Mouse (Mus musculus) myocyte (in vitro differentiated cells): ENCODE data around the gene Ino80b.

Experiments used
- CEBPB ChIP-seq: IDR thresholded peaks from 2 replicates; pipeline ENCODE4 v1.6.1; 2011; ENCODE audit warnings: mild to moderate bottlenecking, moderate library complexity; ENCODE audit not compliant: poor library complexity, insufficient read depth, severe bottlenecking
- MAX ChIP-seq: IDR thresholded peaks from one replicate; pipeline ENCODE4 v1.6.1; 2011; ENCODE audit warnings: low read depth, mild to moderate bottlenecking, control low read depth
- MYOD1 ChIP-seq, 3 experiments: IDR thresholded peaks; one replicate each; pipeline ENCODE4 v1.6.1; 2011; ENCODE audit warnings: control low read depth in 2 of 3, low read depth in 2 of 3, mild to moderate bottlenecking in 2 of 3, moderate library complexity in 1 of 3; ENCODE audit not compliant: insufficient read length in 2 of 3, control insufficient read depth in 1 of 3
- MYOG ChIP-seq, 3 experiments: IDR thresholded peaks; one replicate each; pipeline ENCODE4 v1.6.1; 2011; ENCODE audit warnings: control low read depth in 2 of 3, low read depth in 2 of 3, mild to moderate bottlenecking in 2 of 3; ENCODE audit not compliant: insufficient read length in 2 of 3, control insufficient read depth in 1 of 3, insufficient read depth in 1 of 3
- POLR2A ChIP-seq: IDR thresholded peaks from one replicate; pipeline ENCODE4 v1.6.1; 2011; ENCODE audit warnings: low read depth, mild to moderate bottlenecking, control low read depth, moderate library complexity; ENCODE audit not compliant: insufficient read length
- POLR2AphosphoS2 ChIP-seq: IDR thresholded peaks from one replicate; pipeline ENCODE4 v1.6.1; 2011; ENCODE audit warnings: low read depth, control low read depth; ENCODE audit not compliant: insufficient read length
- TCF12 ChIP-seq: IDR thresholded peaks from one replicate; pipeline ENCODE4 v1.6.1; 2011; ENCODE audit warnings: mild to moderate bottlenecking, control low read depth; ENCODE audit not compliant: poor library complexity, insufficient read depth, severe bottlenecking
- USF1 ChIP-seq: IDR thresholded peaks from one replicate; pipeline ENCODE4 v1.6.1; 2011; ENCODE audit warnings: low read depth, mild to moderate bottlenecking, control low read depth, moderate library complexity

DNA sequence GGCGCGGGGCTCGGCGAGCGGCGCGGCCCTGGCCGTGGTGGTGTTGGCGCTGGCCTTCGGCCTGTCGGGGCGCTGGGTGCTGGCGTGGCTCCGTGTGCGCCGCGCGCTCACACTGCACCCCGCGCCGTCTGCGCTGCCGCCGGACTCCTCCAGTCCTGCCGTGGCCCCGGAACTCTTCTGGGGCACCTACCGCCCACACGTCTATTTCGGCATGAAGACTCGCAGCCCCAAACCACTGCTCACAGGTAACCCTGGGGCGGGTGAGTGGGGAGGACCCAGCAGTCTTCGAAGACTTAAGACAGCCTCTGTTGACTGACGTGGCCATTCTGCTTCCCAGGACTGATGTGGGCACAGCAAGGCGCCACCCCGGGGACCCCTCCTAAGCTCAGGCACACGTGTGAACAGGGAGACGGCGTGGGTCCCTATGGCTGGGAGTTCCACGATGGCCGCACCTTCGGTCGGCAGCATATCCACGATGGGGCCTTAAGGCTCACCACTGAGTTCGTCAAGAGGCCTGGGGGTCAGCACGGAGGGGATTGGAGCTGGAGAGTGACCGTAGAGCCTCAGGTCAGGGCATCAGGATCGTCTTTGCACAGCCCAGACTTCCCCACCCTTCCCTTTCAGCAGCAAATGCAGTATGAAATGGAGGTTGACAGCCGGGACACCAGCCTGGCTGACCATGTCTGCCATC is 9.4 kb downstream of the Ino80b start:
- TF ChIP-seq POLR2A (no peak), MAX (no peak), MYOG (IDR thresholded peaks at IDR 0.05; ENCODE audit: control insufficient read depth in 1 of 3, insufficient read depth in 1 of 3, insufficient read length in 2 of 3, low read depth in 2 of 3) (no peak), USF1 (no peak), MYOD1 (IDR thresholded peaks at IDR 0.05; ENCODE audit: control insufficient read depth in 1 of 3, insufficient read length in 2 of 3, low read depth in 2 of 3) (no peak), POLR2AphosphoS2 (no peak), CEBPB (no peak), TCF12 (no peak)
